Mouse (Mus musculus) spleen, adult 12 weeks (tissue): ENCODE data around the gene Cd101.

Experiments
- DNase-seq: peaks from one replicate; pipeline ENCODE4 v3.0.0; 2022; ENCODE audit warnings: low spot score

The Cd101 gene

DNA sequence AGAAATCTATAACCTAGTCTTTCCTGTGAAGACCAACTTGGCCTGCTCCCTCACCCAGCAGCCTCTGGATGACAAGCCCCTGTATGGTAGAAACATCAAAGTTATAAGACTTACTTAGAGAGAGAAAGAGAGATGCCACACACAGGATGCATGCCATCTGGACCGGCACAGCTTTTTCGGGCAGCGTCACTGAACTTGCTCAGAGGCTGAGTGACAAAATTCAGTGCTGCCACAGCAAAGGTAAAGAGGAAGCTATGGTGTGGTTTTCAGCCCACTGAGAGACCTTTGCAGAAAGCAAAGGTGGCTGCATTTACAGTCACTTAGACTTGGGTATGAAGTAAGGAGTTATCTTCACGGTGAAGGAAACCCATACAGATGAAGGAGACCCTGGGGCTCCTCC is at the start of gene Cd101:
Gene Cd101 (minus strand): TSS at position 218 of the 400 bp plus-strand sequence.
- DNase-seq, result no peak

DNA sequence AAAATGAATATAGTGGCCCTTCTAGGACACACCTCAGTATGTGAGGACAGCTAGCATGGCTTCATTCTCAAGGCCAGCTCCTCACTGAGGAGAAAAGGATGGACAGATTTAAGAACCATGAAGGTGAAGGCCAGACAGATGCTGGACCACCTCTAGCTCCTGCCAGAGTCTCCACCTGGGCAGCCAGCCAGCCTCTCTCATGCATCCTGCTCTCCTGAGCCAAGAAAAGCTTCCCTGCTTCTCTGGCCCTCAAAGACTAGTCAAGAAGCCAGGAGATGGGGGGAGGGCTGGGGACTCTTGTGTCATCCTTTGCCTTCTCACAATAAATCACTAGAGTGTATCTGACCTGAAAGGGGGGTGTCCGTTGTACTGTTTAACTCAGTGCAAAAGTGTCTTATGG is 49.0 kb upstream of the Cd101 start:
- no peak for DNase-seq

DNA sequence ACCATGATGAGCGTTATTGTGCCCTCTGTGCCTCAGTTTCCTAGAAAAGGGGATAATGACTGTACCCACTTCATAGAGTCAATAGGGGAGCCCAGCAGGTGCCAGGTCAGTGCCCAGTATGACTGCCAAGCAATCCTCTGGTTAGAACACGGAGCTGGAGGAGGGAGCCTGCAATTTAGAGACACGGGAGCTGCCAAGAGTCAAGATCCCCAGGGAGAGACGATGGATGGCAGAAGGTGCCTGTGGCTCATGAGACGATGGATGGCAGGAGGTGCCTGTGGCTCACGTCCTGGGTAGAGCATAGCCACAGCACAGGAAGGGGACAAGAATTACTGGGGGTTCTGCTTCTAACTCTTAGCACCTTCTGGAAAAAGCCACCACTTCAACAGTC is 48.3 kb upstream of the Cd101 start:
- DNase-seq, result no peak

DNA sequence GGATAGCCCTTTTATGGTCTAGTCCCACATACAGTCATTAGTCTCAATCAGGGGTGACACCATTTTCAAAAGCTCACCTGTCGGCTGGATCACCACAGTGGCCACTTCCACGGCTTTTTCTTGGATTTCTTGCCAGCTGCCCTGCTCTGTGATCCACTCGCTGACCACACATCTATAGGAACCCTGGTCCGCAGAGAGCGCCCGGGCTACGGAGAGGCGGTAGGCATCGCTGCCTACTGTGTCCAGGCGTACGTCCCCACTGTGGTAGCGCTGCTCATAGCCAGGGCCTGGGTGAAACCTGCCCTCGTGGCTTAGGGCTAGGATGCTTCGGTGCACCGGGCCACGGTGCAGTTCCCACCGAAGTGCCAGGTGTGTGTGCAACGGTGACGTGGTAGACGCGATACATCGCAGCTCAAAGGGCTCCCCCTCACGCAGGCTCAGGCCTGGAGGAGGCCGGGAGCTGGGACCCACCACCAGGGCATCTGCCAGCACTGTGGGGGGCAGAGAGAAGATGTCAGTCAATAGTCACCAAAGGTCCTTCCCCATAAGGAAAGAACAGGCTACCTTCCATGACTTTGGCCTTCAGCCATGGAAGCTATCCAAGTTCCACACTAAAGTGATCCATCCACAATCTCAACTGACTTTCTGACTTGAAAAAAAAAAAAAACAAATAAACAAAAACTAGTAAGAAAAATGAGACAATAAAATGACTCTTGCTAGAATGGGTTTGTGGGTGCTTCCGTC is 47.8 kb upstream of the Cd101 start:
- DNase-seq, result no peak

DNA sequence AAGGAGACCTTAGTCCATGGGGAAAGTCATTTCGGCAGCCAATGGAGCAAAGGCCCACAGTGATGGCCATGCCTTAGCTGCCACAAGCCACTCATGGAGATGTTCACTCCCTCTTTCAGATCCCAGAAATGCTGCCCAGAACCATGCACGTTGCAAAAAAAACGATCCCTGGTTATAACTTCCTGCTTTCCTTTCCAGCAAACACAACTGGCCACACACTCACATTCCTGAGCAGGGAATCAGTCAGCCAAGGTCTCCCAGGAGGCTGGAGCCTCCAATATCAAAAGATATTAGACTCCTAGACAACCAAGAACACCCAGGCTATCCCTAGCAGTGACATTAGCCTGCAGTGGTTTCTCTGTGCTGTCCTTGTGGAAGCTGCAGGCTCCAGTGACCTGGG is 46.5 kb upstream of the Cd101 start:
- no peak for DNase-seq

DNA sequence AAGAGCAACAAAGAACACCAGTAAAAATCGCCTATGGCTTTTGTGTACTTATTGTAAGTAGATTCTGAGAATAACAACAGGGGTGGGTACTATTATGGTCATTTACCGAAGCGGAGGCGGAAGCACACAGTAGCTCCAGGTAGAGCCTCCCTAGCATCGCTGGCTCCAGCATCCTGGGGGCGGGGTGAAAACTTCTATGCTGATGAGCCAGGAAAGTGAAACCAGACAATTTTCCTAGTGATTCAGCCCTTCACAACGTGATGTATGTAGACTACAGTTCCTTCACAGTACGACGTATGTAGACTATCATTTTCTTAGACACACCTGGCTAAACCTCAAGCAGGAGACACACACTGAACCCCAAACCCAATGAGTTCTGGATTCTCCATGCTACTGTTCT is 44.0 kb upstream of the Cd101 start:
- DNase-seq, result no peak

DNA sequence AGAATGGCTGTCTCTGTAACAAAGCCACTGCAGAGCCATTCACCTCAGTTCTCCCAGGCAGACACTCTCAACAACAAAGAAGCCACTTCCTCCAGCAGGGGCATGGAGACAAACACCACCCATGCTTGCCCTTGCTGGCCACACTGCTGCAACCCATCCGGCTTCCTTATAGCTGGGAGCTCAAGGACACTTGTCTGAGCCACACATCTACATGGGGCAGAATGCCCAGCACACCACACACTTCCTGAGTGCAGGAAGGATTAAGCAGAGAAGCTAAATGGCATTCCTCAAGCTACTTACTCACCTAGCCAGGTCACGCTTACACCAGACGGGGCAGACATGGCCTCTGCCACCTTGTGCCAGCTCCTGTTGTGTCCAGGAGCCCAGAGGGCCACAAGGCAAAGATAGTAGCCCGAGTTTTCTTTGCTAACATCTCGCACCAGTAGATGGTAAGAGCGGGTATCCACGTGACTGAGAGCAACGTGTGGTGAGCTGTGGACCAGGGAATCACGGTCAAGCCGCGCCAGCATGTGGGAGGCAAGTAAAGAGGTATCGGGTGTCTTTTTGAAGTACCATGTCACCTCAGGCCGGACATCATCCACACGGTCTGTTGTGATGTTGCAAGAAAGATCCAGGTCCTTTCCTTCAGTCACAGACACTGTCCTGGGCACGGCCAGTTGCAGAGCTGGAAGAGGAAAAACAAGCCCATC is 43.3 kb upstream of the Cd101 start:
- no peak for DNase-seq

DNA sequence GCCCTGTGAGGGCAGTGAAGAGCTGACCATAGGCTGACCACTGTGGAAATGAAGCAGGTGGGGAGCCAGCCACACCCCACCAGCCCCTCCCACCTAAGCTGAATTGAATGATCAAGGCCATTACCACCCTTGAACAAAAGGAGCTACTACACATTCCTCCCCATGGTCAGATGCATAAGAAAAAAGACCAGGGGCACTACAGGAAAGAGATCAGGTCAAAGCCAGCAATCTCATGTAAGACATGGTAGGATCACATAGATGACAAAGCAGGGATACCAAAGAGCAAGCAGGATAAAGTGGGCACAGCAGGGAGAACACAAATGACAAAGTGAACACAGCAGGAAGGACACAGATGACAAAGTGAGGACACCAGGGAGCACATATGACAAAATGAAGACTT is 42.2 kb upstream of the Cd101 start:
- DNase-seq, result no peak

DNA sequence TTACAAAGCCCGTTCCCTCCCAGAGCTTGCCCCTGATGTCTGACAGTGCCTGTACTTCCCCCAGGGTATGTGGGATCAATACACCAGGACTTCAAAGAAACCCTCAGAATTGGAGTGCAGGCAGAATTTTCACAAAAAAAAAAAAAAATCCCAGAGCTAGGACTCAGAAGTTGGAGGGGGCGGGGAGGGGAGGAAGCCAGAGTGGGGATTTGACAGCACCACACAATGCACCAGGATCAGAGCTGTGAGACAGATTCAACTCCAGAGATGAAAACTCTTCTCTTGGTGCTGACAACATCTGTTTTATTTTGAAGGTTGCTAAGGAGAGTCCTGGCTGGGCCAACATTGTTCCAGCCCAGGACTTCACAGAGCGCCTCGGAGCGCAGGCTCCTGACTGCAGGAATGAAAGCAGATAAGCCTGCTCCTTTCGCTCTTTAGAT is 41.5 kb upstream of the Cd101 start:
- DNase-seq, result no peak

DNA sequence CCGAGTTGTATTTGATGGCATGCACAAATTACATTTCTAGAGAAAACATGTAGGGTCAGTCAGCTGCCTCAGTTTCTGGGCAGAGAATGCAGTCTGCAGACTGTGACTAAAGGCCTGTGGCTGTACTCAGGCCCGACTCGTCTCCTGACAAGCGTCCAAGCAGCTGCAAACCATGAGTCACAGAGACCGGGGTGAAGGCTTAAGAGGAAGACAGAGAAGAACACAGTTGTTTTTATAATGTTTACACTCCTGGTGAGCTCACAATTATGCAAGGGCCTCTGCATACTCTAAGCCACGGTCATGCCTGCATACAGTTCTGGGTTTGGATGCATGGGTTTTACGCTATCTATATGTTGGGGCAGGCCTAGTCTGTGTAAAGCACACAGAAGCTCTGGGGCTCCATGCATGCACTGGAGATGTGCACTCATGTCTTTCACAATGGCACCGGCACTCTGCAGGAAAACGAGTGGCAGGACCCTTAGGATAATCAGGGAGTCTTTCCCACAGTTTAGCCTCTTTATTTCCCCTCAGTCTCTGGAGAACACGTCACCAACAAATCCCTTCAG is 41.0 kb upstream of the Cd101 start:
- no peak for DNase-seq

DNA sequence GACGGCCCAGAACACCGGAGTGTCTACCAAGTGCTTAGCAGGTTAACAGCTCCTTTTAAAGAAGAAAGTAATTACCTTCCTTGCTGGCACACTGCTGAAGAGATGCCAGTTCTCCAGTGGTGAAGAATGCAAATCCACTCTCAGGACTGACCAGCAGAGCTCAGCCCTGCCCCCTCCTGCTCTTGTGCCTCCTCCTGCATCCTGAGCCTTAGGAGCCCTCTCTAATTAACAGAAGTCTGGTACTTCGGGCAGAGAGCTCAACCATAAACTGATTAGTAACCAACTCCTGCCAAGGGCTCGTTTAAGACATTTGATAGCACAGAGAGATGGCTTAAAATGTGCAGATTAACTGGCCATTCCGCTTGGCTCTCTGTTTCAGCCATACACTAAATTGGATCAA is 39.3 kb upstream of the Cd101 start:
- no peak for DNase-seq

DNA sequence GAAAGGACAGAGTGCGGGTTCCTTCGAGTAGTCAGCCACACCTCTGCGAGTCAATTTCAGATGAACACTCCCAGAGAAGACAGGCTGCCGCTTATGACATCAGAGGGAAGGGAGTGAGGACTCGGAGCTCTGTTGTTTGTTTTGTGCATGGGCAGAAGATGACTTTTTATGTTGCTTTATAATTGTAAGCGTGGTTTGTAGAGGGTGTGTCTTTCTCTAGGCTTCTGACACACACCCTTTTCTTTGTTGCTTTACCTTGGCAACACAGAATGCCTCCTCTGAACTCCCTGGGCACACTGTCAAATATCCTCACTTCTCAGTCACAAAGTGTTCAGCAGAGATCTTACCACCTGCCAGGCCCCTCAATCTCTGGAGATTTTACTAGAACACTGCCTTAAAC is 36.8 kb upstream of the Cd101 start:
- DNase-seq, result no peak

DNA sequence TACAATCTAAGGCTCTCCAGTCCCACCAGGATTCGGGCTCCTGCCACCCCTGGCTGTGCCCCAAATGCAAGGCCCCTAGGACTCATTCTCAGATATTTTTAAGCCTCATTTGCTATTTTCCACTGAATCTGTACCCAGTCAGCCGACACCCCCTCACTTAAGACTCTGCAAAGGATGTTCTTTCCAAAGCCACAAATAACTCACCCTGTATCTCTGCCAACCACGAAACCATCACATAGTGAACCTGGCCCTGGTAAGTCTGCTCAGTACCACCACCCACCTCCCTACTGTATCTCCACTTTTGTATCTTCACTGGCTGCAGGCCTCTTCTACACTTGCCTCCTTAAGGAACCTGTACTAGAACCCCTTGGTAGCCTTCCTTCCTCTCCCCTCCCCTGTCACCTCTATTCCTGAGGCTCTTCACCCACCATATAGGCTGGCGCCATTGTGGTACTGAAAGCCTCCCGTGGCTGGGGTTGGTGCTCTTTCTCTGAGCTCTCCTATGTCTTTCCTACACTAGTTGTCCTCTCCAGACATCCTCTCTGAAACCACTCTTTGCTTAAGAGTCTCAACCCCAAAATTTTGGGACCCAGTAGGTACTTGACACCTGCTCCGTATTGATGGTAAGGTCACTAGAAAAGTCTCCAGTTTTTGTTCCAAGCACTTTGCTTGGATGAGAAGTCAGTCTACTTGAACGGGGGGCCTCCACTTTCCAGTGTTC is 32.7 kb upstream of the Cd101 start:
- DNase-seq, result no peak

DNA sequence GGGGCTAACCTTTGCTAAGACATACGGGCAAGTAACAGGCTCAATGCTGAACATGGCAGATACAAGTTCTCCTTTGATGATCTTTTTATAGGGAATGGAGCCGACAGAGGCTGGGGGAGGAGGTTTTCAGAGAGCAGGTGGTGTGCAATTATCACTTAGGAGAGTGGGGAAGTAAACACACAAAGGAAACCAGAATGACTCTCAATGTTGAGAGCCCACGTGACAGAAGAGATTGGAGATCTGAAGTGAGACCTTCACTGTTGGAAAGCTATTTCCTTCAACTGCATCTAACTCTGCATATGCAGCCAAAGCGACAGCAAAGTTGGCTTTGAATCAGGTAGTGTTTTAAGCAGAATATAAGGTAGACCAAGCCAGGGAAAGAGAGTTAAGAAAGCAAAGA is 29.9 kb upstream of the Cd101 start:
- DNase-seq, result no peak

DNA sequence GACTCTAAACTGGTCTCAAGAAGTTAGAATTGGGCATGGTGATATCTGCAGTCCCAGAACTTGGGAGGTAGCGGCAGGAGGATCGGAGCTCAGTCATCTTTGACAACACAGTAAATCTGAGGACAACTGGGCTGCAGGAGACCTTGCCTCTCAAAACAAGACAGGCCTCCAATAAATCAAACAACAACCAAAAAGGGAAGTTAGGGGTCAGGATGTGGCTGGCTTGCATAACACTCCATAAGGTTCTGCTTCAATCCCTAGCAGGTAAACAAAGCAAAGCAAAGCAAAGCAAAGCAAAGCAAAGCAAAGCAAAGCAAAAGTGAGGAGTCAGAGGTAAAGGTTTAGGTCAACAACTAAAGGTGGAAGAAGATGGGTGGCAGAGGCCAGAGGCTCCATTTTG is 28.8 kb upstream of the Cd101 start:
- no peak for DNase-seq

DNA sequence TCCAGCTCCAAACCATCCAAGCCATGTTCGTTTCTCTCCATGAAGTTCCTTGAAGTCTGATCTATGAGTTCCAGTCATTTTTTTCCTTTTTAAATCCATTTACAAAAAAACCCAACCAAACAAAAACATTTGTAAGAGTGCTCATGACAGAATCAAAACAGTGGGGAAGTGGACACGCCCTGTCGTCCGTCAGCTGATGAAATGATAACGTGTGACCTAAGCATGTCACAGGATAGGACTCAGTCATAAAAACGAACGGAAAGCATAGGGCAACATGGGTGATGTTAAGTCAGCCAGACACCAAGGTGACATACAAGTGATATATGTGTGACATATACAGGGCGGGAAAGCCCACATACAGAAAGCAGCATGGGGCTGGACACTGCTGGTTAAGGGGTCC is 25.9 kb upstream of the Cd101 start:
- no peak for DNase-seq

DNA sequence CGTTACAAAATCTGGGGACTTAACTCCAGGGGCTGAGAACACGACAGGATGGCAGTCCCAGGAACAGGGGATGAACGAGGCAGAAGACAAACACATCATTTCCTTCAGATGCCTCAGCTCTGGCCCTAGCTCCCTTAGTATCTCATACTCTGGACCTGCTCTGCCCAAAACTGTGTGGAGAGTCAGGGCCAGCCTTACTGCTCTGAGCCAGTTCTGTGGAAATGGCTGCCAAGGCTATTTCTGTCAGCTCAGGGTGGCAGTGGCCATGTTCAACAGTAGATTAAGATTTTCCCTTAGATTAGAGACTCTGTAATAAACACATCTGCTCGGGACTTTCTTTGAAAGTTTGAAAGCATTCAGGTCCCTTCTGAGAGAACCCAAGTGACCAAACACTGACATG is 22.2 kb upstream of the Cd101 start:
- no peak for DNase-seq

DNA sequence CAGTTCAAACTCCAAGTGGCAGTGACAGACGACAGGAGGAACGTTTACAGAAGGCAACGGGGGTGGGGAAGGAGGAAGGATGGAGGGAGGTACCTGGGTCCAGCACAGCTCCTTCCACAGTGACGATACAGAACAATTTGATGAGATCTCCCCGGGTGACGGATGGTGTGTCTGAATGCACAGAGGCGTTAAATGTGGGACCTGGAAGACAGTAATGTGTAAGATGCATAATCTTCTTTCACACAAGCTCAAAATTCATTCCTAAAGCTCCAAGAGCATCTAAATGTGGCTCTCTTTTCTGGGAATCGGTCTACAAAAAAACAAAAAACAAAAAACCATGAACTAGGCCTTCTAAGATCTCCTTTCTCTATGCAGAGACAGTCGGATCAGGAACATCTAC is 20.6 kb upstream of the Cd101 start:
- no peak for DNase-seq

DNA sequence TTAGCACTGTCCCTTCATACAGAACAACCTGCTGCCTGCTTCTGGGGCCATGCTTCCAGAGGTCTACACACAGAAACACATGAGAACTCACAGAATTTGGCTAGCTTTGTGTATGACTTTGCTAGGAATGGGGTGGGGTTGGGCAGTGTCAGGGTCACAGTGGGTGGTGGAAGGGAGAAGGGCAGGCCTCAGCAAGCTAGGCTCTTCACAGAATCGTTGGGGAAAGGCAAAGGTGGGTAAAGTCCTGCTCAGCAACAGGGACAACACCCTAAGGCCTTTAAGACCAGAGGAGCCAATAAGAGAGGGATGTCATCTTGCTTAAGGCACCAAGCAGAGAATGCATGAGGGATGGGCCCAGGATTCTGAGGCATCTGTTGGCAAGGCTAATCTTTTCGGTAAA is 19.4 kb upstream of the Cd101 start:
- no peak for DNase-seq

DNA sequence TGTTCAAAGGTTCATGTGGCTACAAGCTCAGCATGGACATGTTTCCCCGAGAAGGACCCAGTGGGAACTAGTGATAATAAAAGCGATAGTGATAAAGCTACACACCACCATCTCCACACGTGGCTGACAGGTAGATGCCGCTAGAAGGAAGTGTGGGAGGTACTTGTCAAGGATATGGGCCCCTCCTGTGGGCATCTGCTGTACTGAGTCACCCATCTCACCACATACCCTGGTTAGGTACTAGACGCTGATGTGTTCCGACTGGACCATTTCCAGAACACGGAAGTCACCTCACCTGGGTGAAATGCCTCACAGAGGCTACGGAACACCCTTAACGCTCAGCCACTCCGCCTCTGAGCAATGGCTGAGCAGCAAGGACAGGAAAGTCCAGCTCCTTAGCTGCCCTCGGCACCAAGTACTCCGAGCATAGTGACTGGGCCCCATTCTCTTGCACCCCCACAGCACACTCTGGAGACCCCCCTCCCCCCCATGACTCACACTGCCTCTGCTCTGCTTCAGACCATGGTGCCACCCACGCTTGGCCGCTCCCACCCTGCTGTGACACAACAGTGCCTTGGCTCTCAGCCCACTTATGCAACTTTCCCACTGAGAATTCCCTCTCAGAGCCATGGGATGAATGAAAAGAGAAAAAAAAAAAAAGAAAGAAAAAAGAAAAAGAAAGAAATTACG is 18.4 kb upstream of the Cd101 start:
- DNase-seq, result no peak

DNA sequence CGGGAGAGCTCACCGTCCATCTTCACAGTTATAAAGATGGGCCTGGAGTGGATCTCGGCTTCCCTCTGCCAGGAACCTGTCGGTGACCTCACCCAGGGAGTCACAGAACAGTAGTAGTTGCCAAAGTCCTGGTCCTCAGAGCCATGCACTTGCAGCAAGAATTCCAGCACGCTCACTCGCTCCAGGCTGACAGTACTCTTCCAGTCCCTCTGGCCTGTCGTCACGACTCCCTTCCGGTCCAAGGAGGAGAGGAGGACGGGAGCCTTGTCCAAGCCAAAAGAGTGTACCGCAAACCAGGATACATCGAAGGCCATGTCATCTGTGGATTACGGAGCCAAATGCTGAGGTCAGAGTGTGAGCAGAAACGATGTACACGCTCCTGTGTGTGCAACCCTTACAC is 16.1 kb upstream of the Cd101 start:
- DNase-seq, result no peak

DNA sequence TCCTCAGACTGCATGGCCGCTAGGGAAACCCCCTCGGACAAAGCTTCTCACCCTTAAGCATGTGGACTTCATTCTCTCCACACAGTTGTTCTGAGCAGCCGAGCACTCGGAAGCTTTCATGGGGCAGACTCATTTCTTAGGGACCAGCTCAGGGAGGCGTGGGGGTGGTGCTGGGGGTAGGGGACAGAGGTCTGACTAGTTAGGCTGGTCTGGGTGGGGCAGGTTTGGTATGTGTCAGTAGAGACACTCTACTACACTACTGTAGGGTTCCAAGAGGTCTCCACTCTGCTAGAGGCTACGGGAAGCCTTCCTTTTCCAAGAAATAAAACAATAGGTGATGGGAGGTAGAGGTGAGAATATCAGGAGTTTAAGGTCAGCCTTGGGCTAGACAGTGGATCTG is 15.3 kb upstream of the Cd101 start:
- no peak for DNase-seq
